Mouse (Mus musculus): ENCODE measurements around the gene Mrgprf. TPM values are rescaled to one million over a fixed set of nuclear protein-coding genes. Genes with fewer than 3 reads are reported as not detected.

Mrgprf gene
- total and polyA plus RNA-seq, 2 experiments, result 0.48 TPM; not detected in 1

DNA sequence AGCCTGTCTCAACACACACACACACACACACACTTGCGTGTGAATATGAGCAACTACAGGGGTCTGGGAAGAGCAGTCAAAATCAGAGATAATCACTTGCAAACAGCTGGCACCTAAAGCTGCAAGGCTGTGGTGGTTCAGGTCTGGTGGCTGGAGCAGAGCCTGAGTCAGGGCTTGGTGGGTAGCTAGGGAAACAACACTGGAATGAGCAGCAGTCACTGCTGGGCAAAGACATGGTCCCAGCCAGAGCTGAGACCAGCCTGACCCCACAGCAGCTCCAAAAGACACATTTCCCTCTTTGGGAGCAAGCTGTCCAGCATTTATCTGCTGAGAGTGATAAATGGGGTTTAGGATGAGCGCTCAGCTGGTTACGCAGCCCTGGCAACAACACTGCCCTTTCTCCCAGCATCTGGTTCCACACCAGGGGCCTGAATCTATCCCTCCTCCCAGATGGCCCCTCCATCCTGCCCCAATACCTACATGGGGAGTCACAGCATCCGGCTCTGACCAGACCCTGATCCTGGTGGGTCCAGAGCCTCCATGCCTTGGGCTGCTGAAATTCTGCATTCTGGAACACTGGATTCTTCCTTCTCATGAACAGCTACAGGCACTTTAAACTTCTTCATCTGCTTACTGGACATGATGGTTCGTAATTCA, 39.7 kb downstream of the Mrgprf start:
- Histone ChIP-seq H3K36me3 (ENCODE audit: control insufficient read depth, insufficient read depth, low read length) (no peaks in the 10 kb centered on the region), H3K4me3 (ENCODE audit: insufficient read depth, low read depth, low read length) (no peak overlapping the region), H3K27me3 (ENCODE audit: control insufficient read depth, insufficient read depth, low read length) (no peaks in the 10 kb centered on the region), H3K27ac (replicated peaks; ENCODE audit: insufficient read depth, low read depth, low read length) (no peak overlapping the region), H3K4me1 (ENCODE audit: control insufficient read depth, insufficient read depth, low read length) (no peaks in the 10 kb centered on the region), H3K9ac (ENCODE audit: low read depth, low read length) (no peak overlapping the region), H3K79me2 (ENCODE audit: control insufficient read depth, insufficient read depth, low read length) (no peaks in the 10 kb centered on the region)
- TF ChIP-seq CTCF (IDR thresholded peaks at IDR 0.05; ENCODE audit: low read depth, low read length) (no peak), POLR2A (IDR thresholded peaks at IDR 0.05; ENCODE audit: extremely low read depth, insufficient read depth, low read length) (no peak)
- 89% methylated on average over 5 of the region's 5 CpGs for WGBS
- no peak for DNase-seq (ENCODE audit: extremely low read depth, low read depth, low spot score)

Other genes starting within 250 kb of the Mrgprf start
- gene 1810010D01Rik, start 92.7 kb upstream of the Mrgprf start, total RNA-seq (2014; rRNA removed), result 0.13 TPM in 1 of 2 replicates, not detected in the other
- gene 1810010D01Rik, start 92.7 kb upstream of the Mrgprf start, polyA plus RNA-seq (2012; rRNA removed), result 0.13 TPM in 1 of 2 replicates, not detected in the other
- 1.9 and 2.9 TPM in 2 replicates for gene Tpcn2, start 16.8 kb upstream of the Mrgprf start, total RNA-seq (2014; rRNA removed)
- gene Tpcn2, start 16.8 kb upstream of the Mrgprf start, polyA plus RNA-seq (2012; rRNA removed), result 2.6 and 5.0 TPM in 2 replicates
- not detected in 2 replicates for gene Mrgprd, start 14.0 kb downstream of the Mrgprf start, total RNA-seq (2014; rRNA removed)
- gene Mrgprd, start 14.0 kb downstream of the Mrgprf start, polyA plus RNA-seq (2012; rRNA removed), result not detected in 2 replicates